ENCODE assay signal across 8 mouse cellular contexts in genomic region chr1:36943653-36944052, GRCm38 (mm10). TPM values are rescaled to one million over a fixed set of nuclear protein-coding genes. Genes with fewer than 3 reads are reported as not detected.
DNase-seq lines count a peak whose midpoint lies in the region; ATAC-seq and TF ChIP-seq lines count a peak whose summit lies in the region.

TSS of gene Tmem131 (minus strand) at chr1:36943666.

- H3K27me3 ChIP-seq in spleen, adult 2 months (ENCODE audit: control insufficient read depth, insufficient read depth, low read length): no peaks in the 10 kb centered on the region
- H3K27me3 ChIP-seq in heart, embryonic 13.5 days (replicated peaks): no peaks in the 10 kb centered on the region
- no peaks in the 10 kb centered on the region for H3K27me3 ChIP-seq in stomach, embryonic 16.5 days (ENCODE audit: control insufficient read depth, insufficient read depth, low read length)

- TF ChIP-seq POLR2A in spleen, adult 2 months (IDR thresholded peaks at IDR 0.05; ENCODE audit: low read depth, low read length): no peak
- TF ChIP-seq POLR2A in cortical plate, adult 2 months (IDR thresholded peaks at IDR 0.05; ENCODE audit: extremely low read depth, insufficient read depth, low read length): no peak

- H3K4me1 ChIP-seq in spleen, adult 2 months (ENCODE audit: control insufficient read depth, insufficient read depth, insufficient read length): peaks cover 6% of the 10 kb centered on the region; the same call in 1 of the 2 replicates
- H3K4me1 ChIP-seq in cortical plate, adult 2 months (ENCODE audit: control insufficient read depth, insufficient read depth, low read length): no peaks in the 10 kb centered on the region
- peaks cover 4% of the 10 kb centered on the region; the same call in 1 of the 2 replicates for H3K4me1 ChIP-seq in heart, embryonic 13.5 days
- H3K4me1 ChIP-seq in stomach, embryonic 16.5 days (ENCODE audit: control insufficient read depth, insufficient read depth, low read length): peaks cover 4% of the 10 kb centered on the region; the same call in 1 of the 2 replicates

- no peak for DNase-seq in spleen, adult 2 months (ENCODE audit: low read depth in 1 of 2, low spot score in 2 of 2)
- no peak for DNase-seq in spleen, postnatal 4 days (ENCODE audit: low spot score in 2 of 2)
- peak; percentile 76 for DNase-seq in liver
- DNase-seq in frontal cortex, postnatal 14 days (ENCODE audit: low spot score in 2 of 2): no peak

- H3K9ac ChIP-seq in heart, embryonic 13.5 days: no peak within 1 kb of the TSS
- no peak within 1 kb of the TSS for H3K9ac ChIP-seq in stomach, embryonic 16.5 days (ENCODE audit: low read length)

- TF ChIP-seq CTCF in spleen, adult 2 months (IDR thresholded peaks at IDR 0.05; ENCODE audit: extremely low read depth, insufficient read depth, insufficient read length, insufficient replicate concordance): no peak
- TF ChIP-seq CTCF in cortical plate, adult 2 months (IDR thresholded peaks at IDR 0.05; ENCODE audit: extremely low read depth, insufficient read depth, low read length): no peak

- H3K9me3 ChIP-seq in heart, embryonic 13.5 days: no peaks in the 10 kb centered on the region
- H3K9me3 ChIP-seq in stomach, embryonic 16.5 days (replicated peaks; ENCODE audit: control insufficient read depth, low read length): no peaks in the 10 kb centered on the region

- ATAC-seq in heart, embryonic 13.5 days (ENCODE audit: extremely low read depth, insufficient number of reproducible peaks, low FRiP score, low TSS enrichment): no peak
- ATAC-seq in stomach, embryonic 16.5 days (ENCODE audit: insufficient read depth, low FRiP score): no peak
- no peak for ATAC-seq in cerebellum, adult (ENCODE audit: insufficient number of reproducible peaks, low FRiP score, low TSS enrichment)

- WGBS in spleen, adult 2 months: 79% methylated on average over 5 of the region's 5 CpGs
- 28% methylated on average over 5 of the region's 5 CpGs for WGBS in heart, embryonic 13.5 days
- 59% methylated on average over 5 of the region's 5 CpGs for WGBS in stomach, embryonic 16.5 days

- H3K4me2 ChIP-seq in heart, embryonic 13.5 days: peak within 1 kb of the TSS; percentile 33
- H3K4me2 ChIP-seq in stomach, embryonic 16.5 days (ENCODE audit: low read depth, low read length): no peak within 1 kb of the TSS

- no peak within 1 kb of the TSS for H3K4me3 ChIP-seq in spleen, adult 2 months (ENCODE audit: extremely low read depth, insufficient read depth, insufficient read length)
- H3K4me3 ChIP-seq in cortical plate, adult 2 months (ENCODE audit: insufficient read depth, low read length): no peak within 1 kb of the TSS
- H3K4me3 ChIP-seq in heart, embryonic 13.5 days: peak within 1 kb of the TSS; percentile 4; the same call in 1 of the 2 replicates
- H3K4me3 ChIP-seq in stomach, embryonic 16.5 days (replicated peaks; ENCODE audit: low read length): no peak within 1 kb of the TSS

- no peak within 1 kb of the TSS for H3K27ac ChIP-seq in spleen, adult 2 months (ENCODE audit: insufficient read depth, low read length)
- H3K27ac ChIP-seq in cortical plate, adult 2 months (ENCODE audit: insufficient read depth, low read length): no peak within 1 kb of the TSS
- H3K27ac ChIP-seq in heart, embryonic 13.5 days (replicated peaks): no peak within 1 kb of the TSS
- H3K27ac ChIP-seq in stomach, embryonic 16.5 days (ENCODE audit: low read length): no peak within 1 kb of the TSS

- H3K36me3 ChIP-seq in spleen, adult 2 months (ENCODE audit: control insufficient read depth, insufficient read depth, low read length): no peaks in the 10 kb centered on the region
- no peaks in the 10 kb centered on the region for H3K36me3 ChIP-seq in heart, embryonic 13.5 days
- no peaks in the 10 kb centered on the region for H3K36me3 ChIP-seq in stomach, embryonic 16.5 days (ENCODE audit: control insufficient read depth, insufficient read depth, low read length)

RNA-seq across cellular contexts. Expression of gene Tmem131, which starts in this region (rescaled TPM):
- 23.7 and 26.5 TPM in 2 replicates for polyA plus RNA-seq in spleen, adult 2 months (2012; rRNA removed)
- polyA plus RNA-seq in cortical plate, adult 2 months (2012; rRNA removed): 34.0 and 35.3 TPM in 2 replicates
- 5.8 and 6.5 TPM in 2 replicates for polyA plus RNA-seq in heart, embryonic 13.5 days (2015; fragmentation: Nextera tagmentation; extraction: Ambion mirVana)
- polyA plus RNA-seq in stomach, embryonic 16.5 days (2015; fragmentation: Nextera tagmentation; extraction: Ambion mirVana): 12.9 and 13.1 TPM in 2 replicates
